Mouse (Mus musculus) liver, embryonic 14.5 days (tissue): ENCODE results near the gene Mitf.

Experiments used
- CTCF ChIP-seq: IDR thresholded peaks from 2 replicates; pipeline ENCODE4 v1.5.1; 2016; ENCODE audit warnings: antibody characterized with exemption, low read depth, control low read depth
- EP300 ChIP-seq: IDR thresholded peaks from 2 replicates; pipeline ENCODE4 v1.6.1; 2016; ENCODE audit warnings: antibody characterized with exemption, low read depth

DNA sequence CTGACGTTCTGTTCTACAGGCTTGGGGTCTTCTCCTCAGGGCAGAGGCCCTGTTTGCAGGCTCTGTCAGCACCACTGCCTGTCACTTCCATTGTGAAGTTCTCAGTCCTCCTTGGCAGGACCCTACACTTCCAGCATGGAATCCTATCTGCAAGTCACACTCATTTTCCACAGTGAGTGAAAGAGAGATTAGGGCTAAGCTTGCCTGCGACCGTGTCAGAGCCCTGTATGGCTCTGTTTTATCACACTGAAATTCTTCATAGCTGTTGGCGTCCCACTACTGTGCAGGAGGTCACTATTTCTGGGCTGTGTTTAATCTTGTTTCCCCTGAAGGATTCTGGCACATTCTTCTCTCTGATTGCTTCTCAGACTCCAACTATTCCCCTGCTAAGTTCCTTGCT lies 111.2 kb downstream of the Mitf start:
- TF ChIP-seq CTCF (no peak), EP300 (no peak)
